Mouse (Mus musculus) MEL (cell line): Measurements from ENCODE around the gene Defb11. TPM values are rescaled to one million over a fixed set of nuclear protein-coding genes. Genes with fewer than 3 reads are reported as not detected.
"Not testable (repeated sequence)": the region's sequence is repeated elsewhere in the genome, so short reads cannot be mapped to it uniquely, and the experiment has no call there.

Source experiments
- DNase-seq: peaks from one replicate; pipeline ENCODE4 v3.0.0; 2011; ENCODE audit warnings: low read depth, low spot score
- H3K27ac ChIP-seq: 2 replicates; pipeline ENCODE4 v1.5.1; 2012; ENCODE audit warnings: low read depth, mild to moderate bottlenecking, control low read depth, low read length, moderate library complexity; ENCODE audit not compliant: control insufficient read depth
- H3K27me3 ChIP-seq, 2 experiments: fragments of 150-350 bp in 1 of 2; sonication (generic) in 1 of 2; 2 replicates each; pipeline ENCODE4 v1.6.1; 2012; ENCODE audit warnings: low read length in 2 of 2, mild to moderate bottlenecking in 2 of 2, improper control_type of control experiment in 1 of 2, moderate library complexity in 1 of 2; ENCODE audit not compliant: insufficient read depth in 2 of 2, control insufficient read depth in 1 of 2
- H3K36me3 ChIP-seq, 2 experiments: 2 replicates each; pipeline ENCODE4 v1.6.1; 2012 to 2014; ENCODE audit warnings: low read length in 2 of 2, improper control_type of control experiment in 1 of 2, inconsistent platforms in 1 of 2, mild to moderate bottlenecking in 1 of 2; ENCODE audit not compliant: insufficient read depth in 2 of 2, control insufficient read depth in 1 of 2
- H3K4me1 ChIP-seq, 2 experiments: fragments of 150-350 bp in 1 of 2; sonication (generic) in 1 of 2; 2 replicates each; pipeline ENCODE4 v1.6.1; 2012; ENCODE audit warnings: low read length in 2 of 2, improper control_type of control experiment in 1 of 2, mild to moderate bottlenecking in 1 of 2; ENCODE audit not compliant: insufficient read depth in 2 of 2, control insufficient read depth in 1 of 2
- H3K4me3 ChIP-seq, 2 experiments: fragments of 150-350 bp in 1 of 2; sonication (generic) in 1 of 2; 2 replicates each; pipeline ENCODE4 v1.5.1; 2012; ENCODE audit warnings: low read depth in 2 of 2, low read length in 2 of 2, mild to moderate bottlenecking in 2 of 2, moderate library complexity in 2 of 2, control low read depth in 1 of 2, improper control_type of control experiment in 1 of 2; ENCODE audit not compliant: control insufficient read depth in 1 of 2, insufficient read depth in 1 of 2
- H3K79me2 ChIP-seq: 2 replicates; pipeline ENCODE4 v1.6.1; 2012; ENCODE audit warnings: mild to moderate bottlenecking, low read length, moderate library complexity; ENCODE audit not compliant: control insufficient read depth, poor library complexity, insufficient read depth
- H3K9ac ChIP-seq: 2 replicates; pipeline ENCODE4 v1.6.1; 2012; ENCODE audit warnings: low read depth, mild to moderate bottlenecking, control low read depth, low read length, moderate library complexity; ENCODE audit not compliant: control insufficient read depth, poor library complexity, severe bottlenecking
- H3K9me3 ChIP-seq: fragments of 150-350 bp; sonication (generic); replicated peaks from 2 replicates; pipeline ENCODE4 v1.6.1; 2012; ENCODE audit warnings: mild to moderate bottlenecking, low read length, improper control_type of control experiment, moderate library complexity; ENCODE audit not compliant: insufficient read depth
- CHD2 ChIP-seq: IDR thresholded peaks from 2 replicates; pipeline ENCODE4 v1.6.1; 2011; ENCODE audit warnings: low read length, improper control_type of control experiment
- CTCF ChIP-seq, 3 experiments: IDR thresholded peaks in 2 of 3; conservative IDR thresholded peaks in 1 of 3; 2 replicates each; pipeline ENCODE4 v1.5.1; 2011 to 2012; ENCODE audit warnings: low read length in 3 of 3, low read depth in 2 of 3, mild to moderate bottlenecking in 2 of 3, improper control_type of control experiment in 1 of 3, inconsistent platforms in 1 of 3, mixed read lengths in 1 of 3, moderate library complexity in 1 of 3; ENCODE audit not compliant: control insufficient read depth in 1 of 3, insufficient read depth in 1 of 3, poor library complexity in 1 of 3, severe bottlenecking in 1 of 3
- ELF1 ChIP-seq: IDR thresholded peaks from 2 replicates; pipeline ENCODE4 v1.6.1; 2014; ENCODE audit warnings: low read depth, mild to moderate bottlenecking, inconsistent platforms, low read length, improper control_type of control experiment, moderate library complexity
- EP300 ChIP-seq, 2 experiments: IDR thresholded peaks; 2 replicates each; pipeline ENCODE4 v1.6.1; 2011; ENCODE audit warnings: improper control_type of control experiment in 2 of 2, low read length in 2 of 2, low read depth in 1 of 2, mild to moderate bottlenecking in 1 of 2
- GABPA ChIP-seq: IDR thresholded peaks from 2 replicates; pipeline ENCODE4 v1.6.1; 2012; ENCODE audit warnings: low read depth, mild to moderate bottlenecking, inconsistent platforms, low read length, improper control_type of control experiment, moderate library complexity
- HCFC1 ChIP-seq: IDR thresholded peaks from 2 replicates; pipeline ENCODE4 v1.6.1; 2012; ENCODE audit warnings: low read depth, mild to moderate bottlenecking, inconsistent platforms, low read length, improper control_type of control experiment, moderate library complexity
- JUND ChIP-seq: IDR thresholded peaks from 2 replicates; pipeline ENCODE4 v1.6.1; 2011; ENCODE audit warnings: low read depth, mild to moderate bottlenecking, improper control_type of control experiment, low read length
- MAX ChIP-seq: IDR thresholded peaks from 2 replicates; pipeline ENCODE4 v1.6.1; 2011; ENCODE audit warnings: low read length, improper control_type of control experiment
- MYC ChIP-seq: IDR thresholded peaks from 2 replicates; pipeline ENCODE4 v1.6.1; 2011; ENCODE audit warnings: low read depth, mild to moderate bottlenecking, low read length, improper control_type of control experiment, moderate library complexity
- NELFE ChIP-seq: IDR thresholded peaks from 2 replicates; pipeline ENCODE4 v1.6.1; 2011; ENCODE audit warnings: low read depth, low read length, improper control_type of control experiment
- NRF1 ChIP-seq: IDR thresholded peaks from 2 replicates; pipeline ENCODE4 v1.6.1; 2014; ENCODE audit warnings: low read depth, mild to moderate bottlenecking, inconsistent platforms, low read length, improper control_type of control experiment, moderate library complexity; ENCODE audit not compliant: poor library complexity, insufficient read depth, severe bottlenecking
- POLR2A ChIP-seq, 2 experiments: IDR thresholded peaks; 2 replicates each; pipeline ENCODE4 v1.6.1; 2011 to 2012; ENCODE audit warnings: low read length in 2 of 2, mild to moderate bottlenecking in 2 of 2, control low read depth in 1 of 2, improper control_type of control experiment in 1 of 2, low read depth in 1 of 2, moderate library complexity in 1 of 2; ENCODE audit not compliant: control insufficient read depth in 1 of 2, insufficient read depth in 1 of 2, poor library complexity in 1 of 2
- POLR2AphosphoS2 ChIP-seq: IDR thresholded peaks from 2 replicates; pipeline ENCODE4 v1.6.1; 2011; ENCODE audit warnings: low read length, improper control_type of control experiment
- RCOR1 ChIP-seq: IDR thresholded peaks from 2 replicates; pipeline ENCODE4 v1.6.1; 2012; ENCODE audit warnings: low read depth, mild to moderate bottlenecking, inconsistent platforms, low read length, improper control_type of control experiment
- SMC3 ChIP-seq: IDR thresholded peaks from 2 replicates; pipeline ENCODE4 v1.6.1; 2011; ENCODE audit warnings: low read depth, low read length, improper control_type of control experiment
- TAL1 ChIP-seq: IDR thresholded peaks from 2 replicates; pipeline ENCODE4 v1.6.1; 2012; ENCODE audit warnings: mild to moderate bottlenecking, inconsistent platforms, low read length, moderate library complexity, mixed read lengths
- TBP ChIP-seq: IDR thresholded peaks from 2 replicates; pipeline ENCODE4 v1.8.0; 2011; ENCODE audit warnings: low read depth, low read length, improper control_type of control experiment
- USF2 ChIP-seq, 2 experiments: IDR thresholded peaks; 2 replicates each; pipeline ENCODE4 v1.6.1; 2011 to 2012; ENCODE audit warnings: improper control_type of control experiment in 2 of 2, low read length in 2 of 2, borderline replicate concordance in 1 of 2, inconsistent platforms in 1 of 2, low read depth in 1 of 2, mild to moderate bottlenecking in 1 of 2; ENCODE audit not compliant: insufficient read depth in 1 of 2
- ZKSCAN1 ChIP-seq: IDR thresholded peaks from 2 replicates; pipeline ENCODE4 v1.6.1; 2012; ENCODE audit warnings: low read depth, mild to moderate bottlenecking, inconsistent platforms, low read length, improper control_type of control experiment, moderate library complexity
- ZMIZ1 ChIP-seq: IDR thresholded peaks from 2 replicates; pipeline ENCODE4 v1.6.1; 2012; ENCODE audit warnings: low read depth, mild to moderate bottlenecking, inconsistent platforms, low read length, improper control_type of control experiment, moderate library complexity
- polyA plus RNA-seq, 2 experiments: library from polyadenylated mRNA; stranded (reverse) in 1 of 2; unstranded in 1 of 2; fragments of >175 nt in 1 of 2; fragments of >200 nt in 1 of 2; gene quantifications; 2 replicates each; pipeline versions ENCODE4 v1.2.1 to v1.2.4; 2012; ENCODE audit warnings: low replicate concordance in 2 of 2, low read depth in 1 of 2; ENCODE audit not compliant: insufficient read length in 2 of 2, insufficient read depth in 1 of 2, missing spikeins in 1 of 2
- total RNA-seq: library from RNA; depleted of rRNA; stranded (reverse); fragments of 300-350 nt; gene quantifications from 2 replicates; pipeline ENCODE4 v1.2.3, GENCODE M21; 2012

Gene Defb11
- total and polyA plus RNA-seq, 3 experiments = not detected

- no peak overlapping the region for H3K9ac ChIP-seq
Measured at GRCm38 (mm10) chr8:21912554-21912953, 6.3 kb upstream of the Defb11 start.

GRCm38 (mm10) chr8:21911931-21912330 is 5.7 kb upstream of the Defb11 start:
- H3K4me3 ChIP-seq = no peak overlapping the region
- no peak overlapping the region for H3K9ac ChIP-seq
- no peaks in the 10 kb centered on the region for H3K36me3 ChIP-seq
- no peak overlapping the region for H3K27ac ChIP-seq
- no peaks in the 10 kb centered on the region for H3K4me1 ChIP-seq
- no peaks in the 10 kb centered on the region for H3K9me3 ChIP-seq
- no peaks in the 10 kb centered on the region for H3K79me2 ChIP-seq
- DNase-seq = no peak
- no peak for TF ChIP-seq RCOR1
- TF ChIP-seq POLR2AphosphoS2 = no peak
- no peak for TF ChIP-seq CHD2
- no peak for TF ChIP-seq NRF1
- no peak for TF ChIP-seq TAL1
- no peak for TF ChIP-seq USF2 (IDR thresholded peaks at IDR 0.05; ENCODE audit: borderline replicate concordance in 1 of 2, insufficient read depth in 1 of 2, low read depth in 1 of 2, low read length in 2 of 2)
- TF ChIP-seq JUND = no peak
- no peak for TF ChIP-seq TBP
- no peak for TF ChIP-seq NELFE
- no peak for TF ChIP-seq GABPA
- TF ChIP-seq SMC3 = no peak
- no peak for TF ChIP-seq MYC
- no peak for TF ChIP-seq EP300 (IDR thresholded peaks at IDR 0.05; ENCODE audit: low read depth in 1 of 2, low read length in 2 of 2)
- no peak for TF ChIP-seq POLR2A (IDR thresholded peaks at IDR 0.05; ENCODE audit: control insufficient read depth in 1 of 2, insufficient read depth in 1 of 2, low read depth in 1 of 2, low read length in 2 of 2, poor library complexity in 1 of 2)
- no peaks in the 10 kb centered on the region for H3K27me3 ChIP-seq

More at GRCm38 (mm10) chr8:21912554-21912953, 6.3 kb upstream of the Defb11 start:
- Histone ChIP-seq H3K27ac (no peak overlapping the region), H3K79me2 (no peaks in the 10 kb centered on the region), H3K36me3 (no peaks in the 10 kb centered on the region), H3K4me3 (no peak overlapping the region), H3K27me3 (no peaks in the 10 kb centered on the region), H3K4me1 (no peaks in the 10 kb centered on the region), H3K9me3 (no peaks in the 10 kb centered on the region)
- no peak for DNase-seq
- TF ChIP-seq CTCF (IDR thresholded peaks at IDR 0.05 in 2 of 3, conservative IDR thresholded peaks at IDR 0.05 in 1 of 3; ENCODE audit: control insufficient read depth in 1 of 3, insufficient read depth in 1 of 3, low read depth in 2 of 3, low read length in 3 of 3, poor library complexity in 1 of 3, severe bottlenecking in 1 of 3) = no peak
- TF ChIP-seq MAX = no peak
- no peak for TF ChIP-seq HCFC1
- TF ChIP-seq ZKSCAN1 = no peak
- TF ChIP-seq NELFE = no peak
- TF ChIP-seq ZMIZ1 = no peak
- TF ChIP-seq MYC = no peak
- no peak for TF ChIP-seq ELF1
- no peak for TF ChIP-seq POLR2AphosphoS2

GRCm38 (mm10) chr8:21885321-21885720 is 20.9 kb downstream of the Defb11 start, which contains the start of gene Defb9:
Defb9 (minus strand) TSS chr8:21885421.
- not testable (repeated sequence) for DNase-seq, H3K79me2 ChIP-seq, H3K9me3 ChIP-seq, H3K36me3 ChIP-seq, H3K4me1 ChIP-seq, H3K9ac ChIP-seq, H3K27ac ChIP-seq, H3K4me3 ChIP-seq, H3K27me3 ChIP-seq

- H3K36me3 ChIP-seq, DNase-seq, H3K27ac ChIP-seq, H3K4me1 ChIP-seq, H3K9ac ChIP-seq, H3K79me2 ChIP-seq, H3K27me3 ChIP-seq, H3K9me3 ChIP-seq, H3K4me3 ChIP-seq: not testable (repeated sequence)
Measured at GRCm38 (mm10) chr8:21858586-21858985, 47.6 kb downstream of the Defb11 start, which contains the start of gene Defb10. Defb10 (plus strand) TSS chr8:21858901.
